Mouse (Mus musculus) spleen, adult 12 weeks (tissue): ENCODE results near the gene Trpm3.
"Not testable (repeated sequence)": the region's sequence is repeated elsewhere in the genome, so short reads cannot be mapped to it uniquely, and the experiment has no call there.

Experiments
- DNase-seq: peaks from one replicate; pipeline ENCODE4 v3.0.0; 2022; ENCODE audit warnings: low spot score

Gene Trpm3

GRCm38 (mm10) chr19:22848783-22849576 lies 710.1 kb downstream of the Trpm3 start:
- DNase-seq, result no peak

GRCm38 (mm10) chr19:22851423-22851822 lies 712.6 kb downstream of the Trpm3 start:
- DNase-seq, result not testable (repeated sequence)

GRCm38 (mm10) chr19:22859644-22860043 lies 720.8 kb downstream of the Trpm3 start:
- DNase-seq, result no peak

- no peak for DNase-seq
These were observed 728.6 kb downstream of the Trpm3 start for GRCm38 (mm10) chr19:22867456-22867855.

GRCm38 (mm10) chr19:22869853-22870252 lies 731.0 kb downstream of the Trpm3 start:
- DNase-seq, result no peak

- no peak for DNase-seq
These were observed 733.6 kb downstream of the Trpm3 start for GRCm38 (mm10) chr19:22872456-22872855.

- no peak for DNase-seq
These were observed 741.4 kb downstream of the Trpm3 start for GRCm38 (mm10) chr19:22880199-22880598.

- DNase-seq, result no peak
These were observed 743.8 kb downstream of the Trpm3 start for GRCm38 (mm10) chr19:22882670-22883111.

GRCm38 (mm10) chr19:22883154-22883553 lies 744.3 kb downstream of the Trpm3 start:
- DNase-seq, result no peak

- DNase-seq, result no peak
These were observed 745.0 kb downstream of the Trpm3 start for GRCm38 (mm10) chr19:22883744-22884317.

- no peak for DNase-seq
These were observed 745.5 kb downstream of the Trpm3 start for GRCm38 (mm10) chr19:22884357-22884756.

GRCm38 (mm10) chr19:22885051-22885450 lies 746.2 kb downstream of the Trpm3 start:
- DNase-seq, result no peak

GRCm38 (mm10) chr19:22901892-22902291 lies 763.0 kb downstream of the Trpm3 start:
- DNase-seq, result no peak

GRCm38 (mm10) chr19:22902386-22902785 lies 763.5 kb downstream of the Trpm3 start:
- no peak for DNase-seq

- DNase-seq, result no peak
These were observed 766.2 kb downstream of the Trpm3 start for GRCm38 (mm10) chr19:22905066-22905482.

GRCm38 (mm10) chr19:22910686-22911085 lies 771.8 kb downstream of the Trpm3 start:
- DNase-seq, result no peak

GRCm38 (mm10) chr19:22912971-22913370 lies 774.1 kb downstream of the Trpm3 start:
- no peak for DNase-seq

GRCm38 (mm10) chr19:22915868-22916642 lies 777.2 kb downstream of the Trpm3 start:
- peak; percentile 3 for DNase-seq

- no peak for DNase-seq
These were observed 777.9 kb downstream of the Trpm3 start for GRCm38 (mm10) chr19:22916643-22917344.

- no peak for DNase-seq
These were observed 778.5 kb downstream of the Trpm3 start for GRCm38 (mm10) chr19:22917345-22917735.

GRCm38 (mm10) chr19:22920949-22921348 lies 782.1 kb downstream of the Trpm3 start:
- no peak for DNase-seq
